Mouse (Mus musculus): ENCODE measurements around the gene Litaf. TPM values are rescaled to one million over a fixed set of nuclear protein-coding genes. Genes with fewer than 3 reads are reported as not detected.
A peak's percentile ranks its signal among the peaks of the same experiment; 100 is the strongest.

The Litaf gene
- polyA plus RNA-seq, 1 experiment from 2014 or later: 66.8 TPM

DNA sequence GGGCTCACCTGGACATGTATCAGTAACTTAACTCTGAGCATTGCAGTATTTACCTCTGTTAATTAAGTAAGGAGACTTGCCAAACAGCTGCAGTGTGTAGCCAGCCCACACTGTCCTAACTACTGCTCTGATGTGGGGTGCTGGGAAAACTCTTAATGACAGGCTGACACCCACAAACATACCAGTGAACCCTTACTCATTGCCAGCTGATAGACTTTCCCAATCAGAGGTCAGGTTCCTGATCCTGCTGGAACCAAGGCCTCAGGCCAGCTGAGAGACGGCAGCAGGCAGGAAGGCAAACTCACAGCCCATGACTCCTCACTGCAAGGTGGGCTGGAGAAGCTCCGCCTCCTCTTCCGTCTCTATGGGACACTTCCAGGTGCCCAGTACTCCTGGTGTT, 113.1 kb downstream of the Litaf start:
- H3K36me3 ChIP-seq: 0 out of 2 replicates have a peak, but pooled peaks cover 3% of the 10 kb centered on the region
- H3K27me3 ChIP-seq: no peaks in the 10 kb centered on the region
- H3K27ac ChIP-seq: no peak overlapping the region
- no peak overlapping the region for H3K4me3 ChIP-seq
- peaks cover 11% of the 10 kb centered on the region; the same call in 1 of the 2 replicates for H3K4me1 ChIP-seq (replicated peaks)
- WGBS: 86% methylated on average over 3 of the region's 3 CpGs
- H3K4me2 ChIP-seq: no peak overlapping the region
- no peak overlapping the region for H3K9ac ChIP-seq
- ATAC-seq (replicated peaks; ENCODE audit: insufficient number of reproducible peaks, insufficient read depth, low FRiP score, low read depth): no peak
- no peaks in the 10 kb centered on the region for H3K9me3 ChIP-seq (replicated peaks)

DNA sequence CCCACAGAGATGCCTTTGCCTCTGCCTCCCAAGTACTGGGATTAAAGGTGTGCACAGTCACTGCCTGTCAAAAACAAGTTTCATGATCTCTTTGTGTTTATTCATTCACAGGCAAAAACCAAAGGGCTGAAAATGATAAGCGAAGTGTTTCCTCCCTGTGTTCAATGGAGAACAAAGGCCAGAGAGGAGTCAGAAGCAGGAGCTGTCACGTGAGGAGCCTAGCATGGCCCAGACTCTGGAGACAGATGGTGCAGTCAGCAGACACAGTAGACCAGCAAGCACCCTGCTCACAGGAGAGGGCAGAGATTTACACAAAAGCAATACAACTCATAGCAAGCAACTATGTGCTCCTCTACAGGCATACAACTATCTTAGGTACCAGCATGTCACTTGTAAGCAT, 113.9 kb downstream of the Litaf start:
- Histone ChIP-seq H3K4me3 (no peak overlapping the region), H3K27ac (peak overlapping the region; percentile 0; the same call in 1 of the 2 replicates), H3K4me2 (no peak overlapping the region), H3K9ac (no peak overlapping the region), H3K4me1 (replicated peaks) (0 out of 2 replicates have a peak, but pooled peaks cover 4% of the 10 kb centered on the region), H3K27me3 (no peaks in the 10 kb centered on the region), H3K9me3 (replicated peaks) (no peaks in the 10 kb centered on the region), H3K36me3 (0 out of 2 replicates have a peak, but pooled peaks cover 3% of the 10 kb centered on the region)
- ATAC-seq (replicated peaks; ENCODE audit: insufficient number of reproducible peaks, insufficient read depth, low FRiP score, low read depth): no peak
- 40% methylated on average over 2 of the region's 2 CpGs for whole genome bisulfite sequencing

DNA sequence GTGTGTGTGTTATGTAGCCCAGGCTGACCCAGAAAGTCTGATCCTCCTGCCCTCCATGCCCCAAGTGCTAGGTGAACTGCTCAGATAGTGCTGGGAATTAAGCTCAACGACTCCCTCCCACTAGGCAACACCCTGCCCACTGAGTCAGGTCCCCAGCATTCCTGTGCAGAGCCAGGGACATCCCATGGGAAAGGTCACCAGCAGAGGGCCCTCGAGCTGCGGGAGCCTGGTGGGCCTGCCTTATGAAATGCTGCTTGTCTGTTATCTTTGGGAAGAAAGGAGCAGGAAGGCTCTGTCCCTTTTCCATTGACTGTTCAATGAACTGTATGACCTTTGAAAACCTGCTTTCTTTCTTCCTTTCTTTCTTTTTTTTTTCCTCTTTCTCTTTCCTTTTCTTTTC, 114.4 kb downstream of the Litaf start:
- 0 out of 2 replicates have a peak, but pooled peaks cover 3% of the 10 kb centered on the region for H3K36me3 ChIP-seq
- H3K4me3 ChIP-seq: no peak overlapping the region
- H3K9me3 ChIP-seq (replicated peaks): no peaks in the 10 kb centered on the region
- ATAC-seq (replicated peaks; ENCODE audit: insufficient number of reproducible peaks, insufficient read depth, low FRiP score, low read depth): no peak
- WGBS: 20% methylated on average over 3 of the region's 3 CpGs
- no peak overlapping the region for H3K4me2 ChIP-seq
- H3K27me3 ChIP-seq: no peaks in the 10 kb centered on the region
- H3K4me1 ChIP-seq (replicated peaks): 0 out of 2 replicates have a peak, but pooled peaks cover 4% of the 10 kb centered on the region
- no peak overlapping the region for H3K27ac ChIP-seq
- no peak overlapping the region for H3K9ac ChIP-seq

DNA sequence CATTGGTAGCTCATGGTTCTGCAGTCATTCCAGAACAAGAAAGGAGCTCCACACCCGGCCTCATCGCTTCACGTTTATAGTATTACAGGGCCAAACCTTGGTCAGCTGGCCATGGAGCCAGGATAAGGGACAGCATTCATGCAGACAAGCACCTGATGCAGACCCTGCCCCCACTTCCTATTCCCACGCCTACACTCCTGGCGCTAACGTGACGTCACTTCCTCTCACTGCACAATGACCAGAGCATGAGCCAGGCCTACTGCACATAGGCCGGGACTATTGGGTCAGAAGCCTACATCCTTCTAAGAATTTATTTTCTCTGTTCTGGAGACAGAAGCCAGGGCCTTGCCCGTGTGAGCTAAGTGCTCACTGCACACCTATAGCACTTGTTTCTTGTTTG, 115.4 kb downstream of the Litaf start:
- Histone ChIP-seq H3K27me3 (no peaks in the 10 kb centered on the region), H3K9me3 (replicated peaks) (no peaks in the 10 kb centered on the region), H3K9ac (no peak overlapping the region), H3K27ac (no peak overlapping the region), H3K36me3 (no peaks in the 10 kb centered on the region), H3K4me1 (replicated peaks) (0 out of 2 replicates have a peak, but pooled peaks cover 4% of the 10 kb centered on the region), H3K4me3 (no peak overlapping the region), H3K4me2 (no peak overlapping the region)
- no peak for ATAC-seq (replicated peaks; ENCODE audit: insufficient number of reproducible peaks, insufficient read depth, low FRiP score, low read depth)
- 67% methylated on average over 9 of the region's 9 CpGs for WGBS

- WGBS: 37% methylated on average over 3 of the region's 3 CpGs
- ATAC-seq (replicated peaks; ENCODE audit: insufficient number of reproducible peaks, insufficient read depth, low FRiP score, low read depth): no peak
These were observed 118.2 kb downstream of the Litaf start for GRCm38 (mm10) chr16:10947724-10948123.

DNA sequence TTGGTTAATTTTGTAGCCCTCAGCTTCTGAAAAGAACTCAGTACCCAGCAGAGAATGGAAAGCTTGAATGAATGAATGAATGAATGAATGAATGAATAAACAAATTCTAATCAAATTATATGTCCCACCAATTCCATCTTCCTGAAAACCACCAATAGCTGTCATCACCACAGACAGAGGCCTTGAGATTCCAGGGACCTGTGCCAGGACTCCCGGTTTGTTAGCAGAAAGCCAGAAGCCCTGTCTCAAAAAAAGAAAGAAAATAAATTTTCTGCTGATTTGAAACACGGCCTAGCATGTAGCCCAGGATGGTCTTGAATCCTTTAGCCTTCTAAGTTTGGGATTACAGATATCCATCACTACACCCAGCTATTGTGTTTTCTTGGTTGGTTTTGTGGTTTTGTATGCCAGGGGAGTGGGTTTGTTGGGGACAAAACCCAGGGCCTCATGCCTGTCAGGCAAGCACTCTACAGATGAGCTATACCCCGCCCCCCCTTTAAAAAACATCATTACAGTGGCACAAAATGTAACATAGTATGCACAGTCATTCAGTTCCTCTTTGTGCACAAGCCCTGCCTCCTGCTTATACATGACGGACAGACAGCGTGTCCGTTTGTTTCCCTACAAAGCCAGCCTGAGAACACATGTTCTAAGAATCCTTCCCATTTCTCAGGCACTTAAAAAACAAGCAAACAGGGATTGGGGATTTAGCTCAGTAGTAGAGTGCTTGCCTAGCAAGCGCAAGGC, 120.4 kb downstream of the Litaf start:
- Histone ChIP-seq H3K27ac (no peak overlapping the region), H3K9me3 (replicated peaks) (no peaks in the 10 kb centered on the region), H3K27me3 (no peaks in the 10 kb centered on the region), H3K9ac (no peak overlapping the region), H3K4me1 (replicated peaks) (peaks cover 12% of the 10 kb centered on the region), H3K36me3 (no peaks in the 10 kb centered on the region), H3K4me2 (no peak overlapping the region), H3K4me3 (no peak overlapping the region)
- WGBS: 77% methylated on average over 7 of the region's 7 CpGs
- no peak for ATAC-seq (replicated peaks; ENCODE audit: insufficient number of reproducible peaks, insufficient read depth, low FRiP score, low read depth)

More at GRCm38 (mm10) chr16:10947724-10948123, 118.2 kb downstream of the Litaf start:
- no peak overlapping the region for H3K9ac ChIP-seq
- H3K36me3 ChIP-seq: no peaks in the 10 kb centered on the region
- H3K9me3 ChIP-seq (replicated peaks): no peaks in the 10 kb centered on the region
- peaks cover 13% of the 10 kb centered on the region for H3K4me1 ChIP-seq (replicated peaks)
- no peak overlapping the region for H3K4me3 ChIP-seq
- H3K4me2 ChIP-seq: no peak overlapping the region
- no peaks in the 10 kb centered on the region for H3K27me3 ChIP-seq
- no peak overlapping the region for H3K27ac ChIP-seq

DNA sequence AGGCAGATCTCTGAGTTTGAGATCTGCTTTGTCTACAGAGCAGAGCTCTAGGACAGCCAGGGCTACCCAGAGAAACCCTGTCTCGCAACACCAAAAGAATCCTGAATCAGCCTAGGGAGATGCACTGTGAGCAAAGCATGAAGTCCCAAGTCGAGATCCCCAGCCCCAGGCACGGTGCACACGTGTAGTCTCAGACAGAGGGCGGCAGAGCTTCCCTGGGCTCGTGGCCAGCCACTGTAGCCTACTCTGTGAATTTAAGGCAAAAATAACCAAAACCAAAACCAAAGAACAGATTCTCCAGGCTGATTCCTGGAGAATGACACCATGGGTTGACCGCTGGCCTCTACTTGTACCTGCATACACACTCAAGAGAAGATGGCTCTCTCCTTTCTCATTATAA, 121.4 kb downstream of the Litaf start:
- Histone ChIP-seq H3K36me3 (no peaks in the 10 kb centered on the region), H3K9ac (no peak overlapping the region), H3K4me1 (replicated peaks) (peaks cover 9% of the 10 kb centered on the region), H3K27me3 (no peaks in the 10 kb centered on the region), H3K4me2 (no peak overlapping the region), H3K4me3 (no peak overlapping the region), H3K9me3 (replicated peaks) (no peaks in the 10 kb centered on the region), H3K27ac (no peak overlapping the region)
- WGBS: 77% methylated on average over 7 of the region's 7 CpGs
- no peak for ATAC-seq (replicated peaks; ENCODE audit: insufficient number of reproducible peaks, insufficient read depth, low FRiP score, low read depth)

DNA sequence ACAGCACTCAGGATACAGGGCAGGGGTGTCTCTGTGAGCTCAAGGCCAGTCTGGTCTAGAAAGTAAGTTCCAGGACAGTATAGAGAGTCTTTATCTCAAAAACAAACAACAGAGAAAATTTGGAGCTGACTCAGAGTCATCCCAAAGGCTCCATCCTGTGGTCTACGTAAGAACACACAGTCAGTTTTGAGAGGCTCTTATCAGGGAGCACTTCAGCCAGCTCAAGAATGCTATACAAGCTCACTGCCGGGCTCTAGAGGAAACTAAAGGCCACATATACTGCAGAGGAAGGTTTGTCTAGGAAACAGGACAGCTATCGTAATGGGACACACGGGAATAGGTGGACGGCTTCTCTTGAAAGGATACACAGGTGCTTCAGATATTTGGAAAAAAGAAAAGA, 122.7 kb downstream of the Litaf start:
- Histone ChIP-seq H3K9me3 (replicated peaks) (no peaks in the 10 kb centered on the region), H3K4me1 (replicated peaks) (peaks cover 9% of the 10 kb centered on the region), H3K9ac (no peak overlapping the region), H3K27me3 (no peaks in the 10 kb centered on the region), H3K4me2 (no peak overlapping the region), H3K4me3 (no peak overlapping the region), H3K27ac (no peak overlapping the region), H3K36me3 (no peaks in the 10 kb centered on the region)
- WGBS: 24% methylated on average over 5 of the region's 5 CpGs
- ATAC-seq (replicated peaks; ENCODE audit: insufficient number of reproducible peaks, insufficient read depth, low FRiP score, low read depth): 0 out of 2 replicates have a peak, but pooled peaks have one; percentile 58

DNA sequence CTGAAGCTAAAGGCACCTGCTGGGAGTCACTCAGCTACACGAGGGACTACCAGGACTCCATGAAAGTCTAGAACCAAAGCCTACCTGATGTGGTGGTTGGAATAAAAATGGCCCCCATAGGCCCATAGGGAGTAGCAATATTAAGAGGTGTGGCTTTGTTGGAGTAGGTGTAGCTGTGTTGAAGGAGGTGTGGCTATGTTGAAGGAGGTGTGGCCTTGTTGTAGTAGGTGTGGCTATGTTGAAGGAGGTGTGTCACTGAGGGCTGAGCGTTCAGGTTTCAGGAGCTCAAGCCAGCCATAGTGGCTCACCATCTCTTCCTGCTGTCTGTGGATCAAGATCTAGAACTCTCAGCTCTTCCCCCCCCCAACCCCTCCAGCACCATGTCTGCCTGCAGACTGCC, 125.3 kb downstream of the Litaf start:
- Histone ChIP-seq H3K9ac (no peak overlapping the region), H3K27ac (no peak overlapping the region), H3K36me3 (no peaks in the 10 kb centered on the region), H3K4me1 (replicated peaks) (peaks cover 9% of the 10 kb centered on the region), H3K9me3 (replicated peaks) (no peaks in the 10 kb centered on the region), H3K4me3 (no peak overlapping the region), H3K4me2 (no peak overlapping the region), H3K27me3 (no peaks in the 10 kb centered on the region)
- WGBS: 86% methylated on average over 2 of the region's 2 CpGs
- no peak for ATAC-seq (replicated peaks; ENCODE audit: insufficient number of reproducible peaks, insufficient read depth, low FRiP score, low read depth)

DNA sequence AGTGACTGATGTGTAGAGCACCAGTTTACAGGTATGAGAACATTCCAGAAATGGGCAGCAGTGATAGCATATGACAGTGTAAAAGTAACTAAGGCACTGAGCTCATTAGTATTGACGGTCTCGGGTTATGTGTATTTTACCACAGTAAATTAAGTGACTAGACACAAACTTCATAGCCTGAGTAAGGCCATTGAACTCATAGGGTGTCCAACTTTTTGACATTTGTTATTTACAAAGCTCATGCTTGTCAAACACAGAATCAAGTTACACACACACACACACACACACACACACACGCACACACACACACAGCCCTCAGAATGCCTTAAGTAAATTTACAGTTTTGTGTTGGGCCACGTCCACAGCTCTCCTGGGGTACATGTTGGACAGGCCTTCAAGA, 126.0 kb downstream of the Litaf start:
- H3K4me1 ChIP-seq (replicated peaks): peaks cover 9% of the 10 kb centered on the region
- H3K4me3 ChIP-seq: no peak overlapping the region
- no peaks in the 10 kb centered on the region for H3K36me3 ChIP-seq
- no peaks in the 10 kb centered on the region for H3K9me3 ChIP-seq (replicated peaks)
- no peaks in the 10 kb centered on the region for H3K27me3 ChIP-seq
- H3K4me2 ChIP-seq: no peak overlapping the region
- no peak for ATAC-seq (replicated peaks; ENCODE audit: insufficient number of reproducible peaks, insufficient read depth, low FRiP score, low read depth)
- no peak overlapping the region for H3K27ac ChIP-seq
- WGBS: 89% methylated on average over 4 of the region's 4 CpGs
- H3K9ac ChIP-seq: no peak overlapping the region

DNA sequence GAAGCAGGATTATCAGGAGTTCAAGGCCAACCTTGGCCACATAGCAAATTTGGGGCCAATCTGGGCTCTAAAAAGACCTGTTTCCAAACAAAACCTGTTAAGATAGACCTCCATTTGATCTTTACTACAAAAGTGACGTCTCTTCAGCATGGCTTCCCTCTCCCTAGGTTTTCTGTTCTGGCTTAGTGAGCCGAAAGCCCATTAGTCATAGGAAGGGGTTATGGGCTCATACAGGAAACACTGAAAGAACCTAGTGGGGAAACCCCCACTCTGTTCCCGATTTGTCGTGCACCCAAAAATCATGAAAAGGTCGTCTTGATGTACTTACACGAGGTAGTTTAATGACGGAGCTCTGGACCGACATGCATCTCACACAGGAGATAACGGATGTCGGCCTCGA, 128.5 kb downstream of the Litaf start:
- Histone ChIP-seq H3K27ac (no peak overlapping the region), H3K4me1 (replicated peaks) (no peaks in the 10 kb centered on the region), H3K9ac (no peak overlapping the region), H3K36me3 (no peaks in the 10 kb centered on the region), H3K4me3 (no peak overlapping the region), H3K9me3 (replicated peaks) (no peaks in the 10 kb centered on the region), H3K27me3 (no peaks in the 10 kb centered on the region), H3K4me2 (no peak overlapping the region)
- ATAC-seq (replicated peaks; ENCODE audit: insufficient number of reproducible peaks, insufficient read depth, low FRiP score, low read depth): no peak
- WGBS: 57% methylated on average over 11 of the region's 11 CpGs
